Mouse (Mus musculus) intestine, embryonic 14.5 days (tissue): Measurements from ENCODE around the gene Trio. TPM values are rescaled to one million over a fixed set of nuclear protein-coding genes. Genes with fewer than 3 reads are reported as not detected.
"Not testable (repeated sequence)": the region's sequence is repeated elsewhere in the genome, so short reads cannot be mapped to it uniquely, and the experiment has no call there.

Experiments
- ATAC-seq: fragments of 200-750 bp; cut with Nextera tagmentation; replicated peaks from 2 replicates; pipeline ENCODE4 v1.8.0; 2017; ENCODE audit warnings: low read depth, moderate number of reproducible peaks, moderate TSS enrichment, moderate library complexity; ENCODE audit not compliant: low FRiP score, low TSS enrichment
- DNase-seq: peaks from one replicate; pipeline ENCODE4 v3.0.0-alpha.2; 2018; ENCODE audit warnings: low spot score
- H3K27ac ChIP-seq: fragments of 300-500 bp; sonication (generic); 2 replicates; pipeline ENCODE4 v1.5.1; 2014; ENCODE audit warnings: low read depth, mild to moderate bottlenecking, control low read depth
- H3K27me3 ChIP-seq: fragments of 300-500 bp; sonication (generic); replicated peaks from 2 replicates; pipeline ENCODE4 v1.6.1; 2014; ENCODE audit warnings: low read length, control low read depth; ENCODE audit not compliant: control insufficient read depth, insufficient read depth
- H3K36me3 ChIP-seq: fragments of 300-500 bp; sonication (generic); 2 replicates; pipeline ENCODE4 v1.6.1; 2014; ENCODE audit warnings: low read length, control low read depth; ENCODE audit not compliant: control insufficient read depth, insufficient read depth
- H3K4me1 ChIP-seq: fragments of 300-500 bp; sonication (generic); replicated peaks from 2 replicates; pipeline ENCODE4 v1.6.1; 2014; ENCODE audit warnings: low read length, control low read depth, mixed read lengths; ENCODE audit not compliant: control insufficient read depth, insufficient read depth
- H3K4me2 ChIP-seq: fragments of 300-500 bp; sonication (generic); 2 replicates; pipeline ENCODE4 v1.6.1; 2014; ENCODE audit warnings: low read length
- H3K4me3 ChIP-seq: fragments of 300-500 bp; sonication (generic); 2 replicates; pipeline ENCODE4 v1.5.1; 2014; ENCODE audit warnings: low read depth, low read length, control low read depth, mixed read lengths
- H3K9ac ChIP-seq: fragments of 300-500 bp; sonication (generic); 2 replicates; pipeline ENCODE4 v1.6.1; 2014; ENCODE audit warnings: mild to moderate bottlenecking, low read length
- H3K9me3 ChIP-seq: fragments of 300-500 bp; sonication (generic); 2 replicates; pipeline ENCODE4 v1.6.1; 2016; ENCODE audit warnings: low read length, control low read depth; ENCODE audit not compliant: control insufficient read depth
- WGBS: fragments of 180-500 bp; shearing (Covaris S2); extraction: QIAGEN DNeasy Blood & Tissue Kit; methylation state at CpG from one replicate; pipeline ENCODE4 v1.1.7; 2014; 5-methylcytosine and 5-hydroxymethylcytosine counted together
- polyA plus RNA-seq: library from polyadenylated mRNA; unstranded; fragments of >200 nt; fragmentation: Nextera tagmentation; extraction: Ambion mirVana; gene quantifications from 2 replicates; pipeline ENCODE4 v1.2.1, GENCODE M21; 2014

Gene Trio
- polyA plus RNA-seq, 1 experiment from 2014 or later, result 34.7 TPM

DNA sequence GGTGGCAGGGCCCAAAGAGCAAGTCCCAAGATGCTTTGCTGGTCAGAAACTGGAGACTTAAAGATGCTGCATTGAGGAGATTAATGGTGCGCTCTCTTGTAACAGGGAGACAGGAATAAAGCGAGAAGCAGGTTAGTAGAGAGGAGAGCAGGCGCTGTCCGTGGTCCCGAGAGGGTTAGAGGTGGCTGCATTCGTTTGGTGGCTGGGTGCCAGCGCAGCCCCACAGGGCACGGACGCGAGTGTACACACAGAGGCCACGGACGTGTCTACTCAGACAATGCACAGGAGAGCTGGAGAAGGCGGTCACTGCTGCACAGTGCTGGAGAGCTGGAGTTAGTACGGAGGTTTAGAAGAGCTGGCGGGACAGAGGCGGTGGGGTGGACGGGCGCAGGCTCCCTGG lies 278.1 kb downstream of the Trio start:
- no peaks in the 10 kb centered on the region for H3K9me3 ChIP-seq
- H3K36me3 ChIP-seq, result peaks cover 99% of the 10 kb centered on the region
- no peak for ATAC-seq
- no peak overlapping the region for H3K27ac ChIP-seq
- H3K27me3 ChIP-seq, result no peaks in the 10 kb centered on the region
- DNase-seq, result no peak
- no peak overlapping the region for H3K4me3 ChIP-seq
- 0 out of 2 replicates have a peak, but pooled peaks cover under 1% of the 10 kb centered on the region for H3K4me1 ChIP-seq
- WGBS, result 88% methylated on average over 18 of the region's 18 CpGs
- no peak overlapping the region for H3K4me2 ChIP-seq
- no peak overlapping the region for H3K9ac ChIP-seq

DNA sequence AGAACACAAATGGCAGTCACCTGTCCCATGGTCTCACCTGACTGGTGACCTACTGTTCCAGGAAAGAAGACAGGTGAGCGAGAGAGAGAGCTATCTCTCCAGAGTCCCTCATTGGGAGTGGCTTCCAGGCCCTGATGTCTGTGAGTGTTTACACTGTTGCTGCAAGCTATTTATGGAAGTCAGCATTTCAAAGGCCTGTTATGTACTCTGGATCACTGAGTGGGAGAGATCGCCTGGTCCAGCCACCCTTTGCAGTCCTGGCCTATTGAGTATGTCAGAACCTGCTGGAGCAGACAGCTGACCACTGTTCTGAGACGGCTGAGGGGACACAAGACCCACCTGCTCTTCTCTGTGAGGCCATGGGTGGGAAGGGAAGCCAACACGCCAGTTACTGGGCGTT lies 280.7 kb downstream of the Trio start:
- no peaks in the 10 kb centered on the region for H3K27me3 ChIP-seq
- H3K36me3 ChIP-seq, result peaks cover 93% of the 10 kb centered on the region
- H3K4me1 ChIP-seq, result no peaks in the 10 kb centered on the region
- no peak for ATAC-seq
- H3K4me3 ChIP-seq, result no peak overlapping the region
- no peak overlapping the region for H3K9ac ChIP-seq
- no peak overlapping the region for H3K4me2 ChIP-seq
- DNase-seq, result no peak
- H3K9me3 ChIP-seq, result no peaks in the 10 kb centered on the region
- 90% methylated on average over 5 of the region's 5 CpGs for WGBS
- H3K27ac ChIP-seq, result no peak overlapping the region

DNA sequence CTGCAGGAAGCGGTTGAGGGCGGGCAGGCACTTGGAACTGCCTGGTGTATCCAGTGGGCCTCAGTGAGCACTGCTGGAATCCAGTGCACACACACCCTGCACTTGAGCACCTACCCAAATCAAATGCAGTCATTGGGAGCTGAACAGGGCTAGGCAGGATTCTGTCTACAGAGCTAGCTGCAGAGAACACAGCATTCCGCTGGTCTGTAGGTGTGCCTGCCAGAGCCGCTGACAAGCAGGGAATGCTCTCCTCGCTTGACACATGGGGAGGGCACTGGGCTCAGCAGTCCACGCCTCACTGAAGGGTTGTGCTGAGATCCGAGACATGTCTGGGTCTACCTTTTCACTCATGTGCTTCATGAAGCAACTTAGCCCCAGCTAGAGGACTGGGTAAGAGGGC lies 285.6 kb downstream of the Trio start:
- Histone ChIP-seq H3K27ac (no peak overlapping the region), H3K4me2 (no peak overlapping the region), H3K9me3 (no peaks in the 10 kb centered on the region), H3K4me3 (no peak overlapping the region), H3K27me3 (no peaks in the 10 kb centered on the region), H3K36me3 (peaks cover 85% of the 10 kb centered on the region), H3K9ac (no peak overlapping the region), H3K4me1 (no peaks in the 10 kb centered on the region)
- WGBS, result 91% methylated on average over 7 of the region's 7 CpGs
- no peak for DNase-seq
- ATAC-seq, result no peak

DNA sequence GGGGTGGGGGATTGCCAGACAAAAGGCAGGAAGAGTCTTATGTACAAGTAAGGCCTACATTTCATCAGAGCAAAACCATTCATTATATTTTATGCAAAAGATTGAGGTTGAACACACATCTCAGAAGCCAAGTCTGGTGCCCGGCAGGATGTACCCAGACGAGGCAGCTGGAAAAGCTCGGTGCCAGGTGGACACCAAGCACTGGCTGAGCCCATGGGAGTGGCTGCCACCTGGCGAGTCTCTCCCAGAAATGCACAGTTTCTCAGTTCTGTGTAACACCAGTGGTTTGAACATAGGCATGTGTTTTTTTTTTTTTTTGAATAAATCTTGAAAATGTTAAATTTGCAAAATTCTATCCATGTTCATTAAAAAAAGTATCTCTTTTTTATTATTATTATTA lies 293.8 kb downstream of the Trio start:
- Histone ChIP-seq H3K9ac (no peak overlapping the region), H3K4me1 (no peaks in the 10 kb centered on the region), H3K36me3 (peaks cover 58% of the 10 kb centered on the region), H3K9me3 (no peaks in the 10 kb centered on the region), H3K4me2 (no peak overlapping the region), H3K4me3 (no peak overlapping the region), H3K27ac (no peak overlapping the region), H3K27me3 (no peaks in the 10 kb centered on the region)
- no peak for ATAC-seq
- no peak for DNase-seq
- WGBS, result 90% methylated on average over 4 of the region's 4 CpGs

DNA sequence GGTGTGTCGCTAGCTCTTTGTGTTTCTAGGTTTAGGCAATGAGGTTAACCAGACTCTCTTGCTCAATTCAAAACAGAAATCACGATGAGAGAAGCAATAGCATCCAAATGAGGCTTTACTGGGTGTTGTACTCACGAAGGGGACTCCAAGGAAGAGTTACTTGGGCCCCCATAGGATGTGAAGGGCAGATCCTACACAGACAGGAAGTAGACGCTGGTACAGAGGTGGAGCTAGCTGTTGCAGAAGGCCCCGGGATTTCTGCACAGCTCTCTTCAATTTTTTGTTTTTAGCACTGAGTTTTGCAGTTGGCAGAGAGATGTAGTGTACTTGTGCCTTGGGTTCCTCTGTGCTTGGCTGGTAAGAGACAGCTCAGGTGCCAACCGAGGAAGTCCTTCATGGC lies 299.4 kb downstream of the Trio start:
- no peaks in the 10 kb centered on the region for H3K27me3 ChIP-seq
- DNase-seq, result no peak
- no peak for ATAC-seq
- no peak overlapping the region for H3K4me2 ChIP-seq
- no peaks in the 10 kb centered on the region for H3K9me3 ChIP-seq
- H3K9ac ChIP-seq, result no peak overlapping the region
- H3K27ac ChIP-seq, result no peak overlapping the region
- H3K4me1 ChIP-seq, result peaks cover 15% of the 10 kb centered on the region
- 0 out of 2 replicates have a peak, but pooled peaks cover 5% of the 10 kb centered on the region for H3K36me3 ChIP-seq
- H3K4me3 ChIP-seq, result no peak overlapping the region
- WGBS, result 76% methylated on average over 6 of the region's 6 CpGs

DNA sequence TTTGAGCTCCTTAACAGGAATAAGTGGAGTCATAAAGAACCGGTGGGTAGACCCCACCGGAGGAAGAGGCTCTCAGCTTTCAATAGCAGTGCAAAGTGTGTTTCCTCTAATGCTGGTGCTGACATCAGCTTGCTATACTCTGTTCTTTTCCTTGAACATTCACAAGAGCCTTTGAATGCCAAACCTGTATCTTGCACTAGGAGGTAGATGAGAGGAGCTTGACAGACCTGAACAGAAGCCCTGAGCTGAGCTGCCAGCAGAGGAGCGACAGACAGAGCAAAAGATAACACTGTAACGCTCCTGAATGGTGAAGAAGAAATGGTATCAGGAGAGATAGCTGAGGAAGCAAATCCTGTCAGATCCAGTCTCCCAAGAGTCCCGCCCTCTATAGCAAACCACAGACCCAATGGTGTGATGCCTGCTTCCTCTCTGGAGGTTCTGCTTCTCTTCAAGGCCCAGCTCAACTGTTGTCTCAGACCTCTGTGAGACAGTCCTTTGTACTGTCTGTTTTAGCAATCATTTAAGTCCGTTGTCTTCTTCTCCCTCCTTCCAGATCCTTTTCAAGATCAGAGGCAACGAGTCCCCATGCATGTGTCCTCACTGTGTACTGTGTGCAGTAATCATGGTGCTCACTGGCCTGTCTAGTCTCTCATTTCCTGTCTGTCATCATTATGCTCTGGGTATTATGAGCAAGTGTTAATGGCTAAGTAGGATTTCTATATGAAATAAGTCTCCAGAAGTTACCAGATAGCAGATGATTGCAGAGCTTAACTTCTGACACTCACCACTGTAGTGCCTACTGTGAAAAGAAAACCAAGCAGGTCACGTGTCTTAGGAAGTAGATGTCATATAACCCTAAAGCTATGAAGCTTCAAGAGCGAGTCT lies 300.6 kb downstream of the Trio start:
- Histone ChIP-seq H3K4me3 (no peak overlapping the region), H3K9ac (no peak overlapping the region), H3K4me2 (no peak overlapping the region), H3K27ac (peak overlapping the region; percentile 54), H3K4me1 (peaks cover 15% of the 10 kb centered on the region), H3K36me3 (no peaks in the 10 kb centered on the region), H3K27me3 (no peaks in the 10 kb centered on the region), H3K9me3 (no peaks in the 10 kb centered on the region)
- no peak for ATAC-seq
- DNase-seq, result no peak
- 53% methylated on average over 9 of the region's 9 CpGs for WGBS

DNA sequence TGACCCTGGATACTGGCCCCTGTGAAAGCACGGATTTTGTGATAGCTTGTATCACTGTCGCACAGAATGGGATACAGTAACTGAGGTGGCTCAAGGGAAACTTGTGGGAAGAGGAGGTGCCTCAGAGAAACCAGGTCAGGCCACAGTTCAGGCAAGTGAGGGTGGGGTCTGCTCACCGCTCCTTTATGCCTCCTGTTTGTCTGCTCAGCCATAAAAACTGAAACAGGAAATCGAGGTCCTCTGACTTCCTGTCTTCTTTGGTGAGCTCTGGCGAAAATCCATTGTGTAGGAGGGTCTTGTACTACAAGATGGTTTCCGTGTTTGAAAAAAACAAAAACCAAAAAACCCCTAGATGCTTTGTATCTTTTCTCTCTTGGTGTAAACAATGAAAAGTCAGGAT lies 301.4 kb downstream of the Trio start:
- DNase-seq (no peak), ATAC-seq (no peak)
- Histone ChIP-seq H3K9me3 (no peaks in the 10 kb centered on the region), H3K27ac (peak overlapping the region; percentile 54), H3K4me3 (no peak overlapping the region), H3K9ac (no peak overlapping the region), H3K4me2 (0 out of 2 replicates have a peak overlapping the region, but pooled peaks have one; percentile 1), H3K4me1 (peaks cover 15% of the 10 kb centered on the region), H3K36me3 (no peaks in the 10 kb centered on the region), H3K27me3 (no peaks in the 10 kb centered on the region)
- 54% methylated on average over 6 of the region's 6 CpGs for WGBS

DNA sequence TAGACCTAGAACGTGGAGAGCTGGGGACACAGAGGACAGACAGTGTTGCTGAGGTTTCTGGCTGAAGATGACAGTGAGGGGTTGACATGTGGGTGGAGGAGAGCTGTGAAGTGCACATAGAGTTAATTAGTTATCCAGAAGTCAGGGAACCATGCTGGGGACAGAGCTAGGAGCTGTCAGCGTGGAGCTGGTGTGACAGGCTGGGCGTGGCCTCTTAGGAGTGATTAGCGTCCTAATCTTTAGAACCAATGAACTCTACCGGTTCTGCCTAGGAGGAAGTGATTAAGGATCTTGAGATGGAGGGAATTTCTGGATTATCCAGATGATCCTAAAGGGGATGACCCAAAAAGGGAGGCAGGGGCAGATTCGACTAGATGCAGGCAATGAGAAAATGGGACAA lies 301.9 kb downstream of the Trio start:
- H3K27me3 ChIP-seq, result no peaks in the 10 kb centered on the region
- H3K9me3 ChIP-seq, result no peaks in the 10 kb centered on the region
- WGBS, result 56% methylated on average over 6 of the region's 6 CpGs
- H3K4me2 ChIP-seq, result no peak overlapping the region
- ATAC-seq (no peak), DNase-seq (no peak)
- peaks cover 15% of the 10 kb centered on the region for H3K4me1 ChIP-seq
- no peaks in the 10 kb centered on the region for H3K36me3 ChIP-seq
- H3K9ac ChIP-seq, result no peak overlapping the region
- peak overlapping the region; percentile 54; the same call in 1 of the 2 replicates for H3K27ac ChIP-seq
- H3K4me3 ChIP-seq, result no peak overlapping the region

DNA sequence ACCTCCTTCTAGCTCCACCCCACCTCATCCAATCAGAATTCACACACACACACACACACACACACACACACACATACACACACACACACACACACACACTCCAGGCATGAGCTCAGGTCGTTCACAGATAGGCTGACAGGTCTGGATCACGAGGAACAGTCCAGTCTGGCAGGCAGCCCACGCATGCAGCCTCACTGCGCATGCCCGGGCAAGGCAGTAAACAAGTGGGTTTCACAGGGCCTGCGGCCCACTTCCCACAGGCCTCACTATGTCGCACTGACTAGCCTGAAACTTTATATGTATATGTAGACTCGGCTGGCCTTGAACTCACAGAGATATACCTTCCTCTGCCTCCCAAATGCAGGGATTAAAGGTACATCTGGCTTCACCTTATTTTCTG lies 305.4 kb downstream of the Trio start:
- peaks cover 14% of the 10 kb centered on the region for H3K4me1 ChIP-seq
- not testable (repeated sequence) for H3K27me3 ChIP-seq, ATAC-seq, H3K27ac ChIP-seq, H3K9ac ChIP-seq, H3K4me3 ChIP-seq, H3K4me2 ChIP-seq, DNase-seq, H3K9me3 ChIP-seq, H3K36me3 ChIP-seq
- 85% methylated on average over 8 of the region's 8 CpGs for WGBS
